Comparison of ENCODE assay signal across 8 mouse cellular contexts in the genomic region with DNA sequence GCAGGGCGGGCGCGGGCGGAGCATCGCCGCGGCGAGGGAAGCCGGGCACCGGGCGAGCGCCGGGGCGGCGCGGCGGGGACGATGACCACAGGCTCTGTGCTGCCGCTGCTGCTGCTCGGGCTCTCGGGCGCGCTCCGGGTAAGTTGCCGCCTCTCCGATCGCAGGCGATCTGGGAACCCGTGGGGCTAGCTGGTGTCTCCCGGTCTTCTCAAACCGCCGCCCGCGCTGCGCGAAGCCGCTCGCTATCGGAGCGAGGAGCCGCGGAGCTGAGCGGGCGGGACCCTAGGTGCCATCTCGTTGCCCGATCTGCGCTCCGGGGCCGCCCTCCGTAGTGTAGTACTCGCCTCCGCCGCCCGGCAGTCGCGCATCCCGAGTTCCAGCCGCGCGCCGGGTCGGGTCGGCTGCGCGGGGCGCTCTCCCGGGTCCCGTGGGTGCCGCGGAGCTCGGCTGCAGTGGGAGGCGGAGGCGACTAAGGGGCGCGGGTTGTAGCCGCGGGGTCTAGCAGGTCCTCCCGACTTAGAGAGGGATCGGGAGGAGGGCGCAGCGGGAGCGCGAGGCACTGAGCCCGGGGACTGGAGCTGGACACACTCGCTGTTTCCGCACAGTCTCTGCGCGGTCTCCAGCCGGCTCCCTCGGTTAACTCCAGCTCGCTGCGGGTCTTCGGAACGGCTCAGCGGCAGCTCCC. TPM values are rescaled to one million over a fixed set of nuclear protein-coding genes. Genes with fewer than 3 reads are reported as not detected.
DNase-seq lines count a peak whose midpoint lies in the region; ATAC-seq lines count a peak whose summit lies in the region.

No protein-coding gene starts in this region.

- peaks cover 42% of the 10 kb centered on the region for H3K4me1 ChIP-seq in embryonic facial prominence, embryonic 10.5 days
- no peaks in the 10 kb centered on the region; the same call in 1 of the 2 replicates for H3K4me1 ChIP-seq in heart, embryonic 11.5 days (ENCODE audit: control insufficient read depth, insufficient read depth, low read length)

- H3K27me3 ChIP-seq in embryonic facial prominence, embryonic 10.5 days (replicated peaks; ENCODE audit: low read depth, poor library complexity, severe bottlenecking): peaks cover 72% of the 10 kb centered on the region
- peaks cover 37% of the 10 kb centered on the region for H3K27me3 ChIP-seq in heart, embryonic 11.5 days (ENCODE audit: control insufficient read depth, insufficient read depth, low read length)

- H3K9me3 ChIP-seq in embryonic facial prominence, embryonic 10.5 days: no peaks in the 10 kb centered on the region
- no peaks in the 10 kb centered on the region for H3K9me3 ChIP-seq in heart, embryonic 11.5 days (replicated peaks; ENCODE audit: control insufficient read depth, low read length)

- H3K27ac ChIP-seq in embryonic facial prominence, embryonic 10.5 days (replicated peaks): peak overlapping the region; percentile 78
- no peak overlapping the region for H3K27ac ChIP-seq in heart, embryonic 11.5 days (ENCODE audit: low read depth, low read length)

- H3K4me3 ChIP-seq in embryonic facial prominence, embryonic 10.5 days: peak overlapping the region; percentile 78
- peak overlapping the region; percentile 66 for H3K4me3 ChIP-seq in heart, embryonic 11.5 days (ENCODE audit: low read depth, low read length)

- peak overlapping the region; percentile 58; the same call in 1 of the 2 replicates for H3K9ac ChIP-seq in heart, embryonic 11.5 days (ENCODE audit: low read depth, low read length)

- H3K36me3 ChIP-seq in embryonic facial prominence, embryonic 10.5 days (replicated peaks): no peaks in the 10 kb centered on the region
- H3K36me3 ChIP-seq in heart, embryonic 11.5 days (ENCODE audit: control insufficient read depth, insufficient read depth, low read length): no peaks in the 10 kb centered on the region

- peak; percentile 28; the same call in 1 of the 2 replicates for ATAC-seq in heart, embryonic 11.5 days (replicated peaks; ENCODE audit: insufficient number of reproducible peaks, low FRiP score, low TSS enrichment)

- DNase-seq in thymus, postnatal 0 days (ENCODE audit: low spot score): peak; percentile 3
- DNase-seq in thymus, adult 18-20 months: no peak
- peak; percentile 82 for DNase-seq in embryonic facial prominence, embryonic 10.5 days (ENCODE audit: low spot score)
- peak; percentile 71 to 82 for DNase-seq in kidney, postnatal 4 days
- peak; percentile 51 for DNase-seq in lung, postnatal 10 days
- peak; percentile 53 for DNase-seq in right cerebral cortex, postnatal 14 days
- DNase-seq in spleen, adult 12 weeks (ENCODE audit: low spot score): no peak

- H3K4me2 ChIP-seq in heart, embryonic 11.5 days: peak overlapping the region; percentile 99

- under 1% methylated on average over 95 of the region's 95 CpGs for WGBS in embryonic facial prominence, embryonic 10.5 days
- under 1% methylated on average over 82 of the region's 95 CpGs for WGBS in heart, embryonic 11.5 days (ENCODE audit: insufficient replicate concordance)

RNA-seq across cellular contexts. Expression of a gene that starts 0.5 kb away (rescaled TPM):
- 17.7 and 17.9 TPM in 2 replicates for polyA plus RNA-seq in thymus, postnatal 0 days (2015; fragmentation: Nextera tagmentation; extraction: Ambion mirVana)
- 2.9 and 4.0 TPM in 2 replicates for polyA plus RNA-seq in embryonic facial prominence, embryonic 10.5 days (2016; fragmentation: Nextera tagmentation; extraction: Ambion mirVana)
- 0.56 and 0.75 TPM in 2 replicates for polyA plus RNA-seq in heart, embryonic 11.5 days (2014; fragmentation: Nextera tagmentation; extraction: Ambion mirVana)

Comparison
In these comparisons a context has a peak if more than half of its experiments do, and no peak if none do; other contexts are left out.
1. DNase-seq: peak in thymus, postnatal 0 days (single experiment), embryonic facial prominence, embryonic 10.5 days (single experiment), kidney, postnatal 4 days (2 of 2), lung, postnatal 10 days (single experiment) and right cerebral cortex, postnatal 14 days (single experiment); none in thymus, adult 18-20 months (0 of 2) and spleen, adult 12 weeks (single experiment).